In the genomic region with DNA sequence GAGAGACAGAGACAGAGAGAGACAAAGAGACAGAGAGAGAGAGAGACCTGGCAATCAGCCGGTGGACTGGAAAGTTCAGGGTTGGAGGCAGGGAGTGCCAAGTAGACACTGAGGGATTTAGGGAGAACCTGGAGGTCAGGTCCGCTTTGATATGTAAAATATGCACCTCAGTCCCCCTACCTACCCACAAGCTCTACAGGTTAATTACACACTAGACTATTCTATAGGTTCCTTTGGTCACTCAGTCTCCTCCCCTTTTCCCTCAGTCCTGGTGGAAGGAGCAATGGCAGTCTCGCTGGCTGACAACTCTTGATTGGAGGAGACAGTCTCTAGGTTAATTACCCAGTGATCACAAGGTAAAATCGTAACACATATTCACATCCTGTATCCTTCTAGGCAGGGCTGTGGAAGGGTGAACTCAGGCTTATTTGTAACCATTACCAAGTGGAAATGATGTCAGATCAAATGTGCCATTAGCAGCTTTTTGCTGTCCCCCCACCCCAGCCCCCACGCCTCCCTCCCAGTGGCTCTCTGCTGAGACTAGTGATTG, we compare ENCODE assay signal across 10 mouse cellular contexts. TPM values are rescaled to one million over a fixed set of nuclear protein-coding genes. Genes with fewer than 3 reads are reported as not detected.
A peak's percentile ranks its signal among the peaks of the same experiment; 100 is the strongest.
DNase-seq lines count a peak whose midpoint lies in the region; ATAC-seq lines count a peak whose summit lies in the region.
"Had no signal": no experiment of that assay in that cellular context is flagged by ENCODE, and none has a peak within 500 bp of the region (broad histone marks: within the 10 kb centered on the region; RNA-seq: fewer than 3 reads in every experiment).

No protein-coding gene starts in this region.

- H3K36me3 ChIP-seq in kidney, embryonic 16.5 days (ENCODE audit: insufficient read depth, low read length) = no peaks in the 10 kb centered on the region
- no peaks in the 10 kb centered on the region for H3K36me3 ChIP-seq in forebrain, embryonic 12.5 days (replicated peaks)
- H3K36me3 ChIP-seq in intestine, embryonic 15.5 days = no peaks in the 10 kb centered on the region
- H3K36me3 ChIP-seq in neural tube, embryonic 14.5 days (ENCODE audit: control insufficient read depth, insufficient read depth, low read length) = no peaks in the 10 kb centered on the region

- no peak for DNase-seq in kidney, postnatal 14 days
- no peak for DNase-seq in adrenal gland, postnatal 36 days
- no peak for DNase-seq in adrenal gland, adult (ENCODE audit: inconsistent age in 2 of 2, low spot score in 1 of 2)
- no peak for DNase-seq in kidney, adult 11 months
- DNase-seq: heart, postnatal 10 days; lung, postnatal 4 days had no signal

- peak overlapping the region; percentile 77 for H3K27ac ChIP-seq in kidney, embryonic 16.5 days (ENCODE audit: low read length)
- H3K27ac ChIP-seq in forebrain, embryonic 12.5 days = peak overlapping the region; percentile 80
- H3K27ac ChIP-seq in intestine, embryonic 15.5 days = no peak overlapping the region
- no peak overlapping the region; the same call in 1 of the 2 replicates for H3K27ac ChIP-seq in neural tube, embryonic 14.5 days (ENCODE audit: low read depth, low read length)

- H3K4me1 ChIP-seq in kidney, embryonic 16.5 days (ENCODE audit: insufficient read depth, low read length) = peaks cover 21% of the 10 kb centered on the region
- peaks cover 29% of the 10 kb centered on the region for H3K4me1 ChIP-seq in forebrain, embryonic 12.5 days
- H3K4me1 ChIP-seq in intestine, embryonic 15.5 days (replicated peaks) = peaks cover 10% of the 10 kb centered on the region; the same call in 1 of the 2 replicates
- 0 out of 2 replicates have a peak, but pooled peaks cover 2% of the 10 kb centered on the region for H3K4me1 ChIP-seq in neural tube, embryonic 14.5 days (ENCODE audit: control insufficient read depth, insufficient read depth, low read length)

- H3K4me2 ChIP-seq in kidney, embryonic 16.5 days (replicated peaks; ENCODE audit: low read depth, low read length) = no peak overlapping the region
- no peak overlapping the region for H3K4me2 ChIP-seq in forebrain, embryonic 12.5 days
- H3K4me2 ChIP-seq in intestine, embryonic 15.5 days (replicated peaks) = no peak overlapping the region
- H3K4me2 ChIP-seq in neural tube, embryonic 14.5 days (ENCODE audit: low read depth, low read length) = no peak overlapping the region

- 0 out of 2 replicates have a peak, but pooled peaks cover 4% of the 10 kb centered on the region for H3K9me3 ChIP-seq in kidney, embryonic 16.5 days (ENCODE audit: low read length)
- peaks cover 11% of the 10 kb centered on the region for H3K9me3 ChIP-seq in forebrain, embryonic 12.5 days
- no peaks in the 10 kb centered on the region for H3K9me3 ChIP-seq in intestine, embryonic 15.5 days
- no peaks in the 10 kb centered on the region for H3K9me3 ChIP-seq in neural tube, embryonic 14.5 days (ENCODE audit: control insufficient read depth, low read length)

- no peaks in the 10 kb centered on the region for H3K27me3 ChIP-seq in kidney, embryonic 16.5 days (ENCODE audit: insufficient read depth, low read length)
- H3K27me3 ChIP-seq in forebrain, embryonic 12.5 days = no peaks in the 10 kb centered on the region
- no peaks in the 10 kb centered on the region for H3K27me3 ChIP-seq in intestine, embryonic 15.5 days (replicated peaks)
- no peaks in the 10 kb centered on the region for H3K27me3 ChIP-seq in neural tube, embryonic 14.5 days (ENCODE audit: control insufficient read depth, insufficient read depth, low read length)

- H3K4me3 ChIP-seq in kidney, embryonic 16.5 days (ENCODE audit: low read length) = no peak overlapping the region
- H3K4me3 ChIP-seq in forebrain, embryonic 12.5 days (replicated peaks) = no peak overlapping the region
- H3K4me3 ChIP-seq in intestine, embryonic 15.5 days (replicated peaks) = no peak overlapping the region
- no peak overlapping the region for H3K4me3 ChIP-seq in neural tube, embryonic 14.5 days (ENCODE audit: low read depth, low read length)

- no peak overlapping the region for H3K9ac ChIP-seq in kidney, embryonic 16.5 days (replicated peaks; ENCODE audit: low read length)
- H3K9ac ChIP-seq in forebrain, embryonic 12.5 days = no peak overlapping the region
- H3K9ac ChIP-seq in intestine, embryonic 15.5 days = no peak overlapping the region
- H3K9ac ChIP-seq in neural tube, embryonic 14.5 days (replicated peaks; ENCODE audit: low read depth, low read length) = no peak overlapping the region

- 41% methylated on average over 5 of the region's 5 CpGs for WGBS in kidney, embryonic 16.5 days
- 25% methylated on average over 5 of the region's 5 CpGs for WGBS in forebrain, embryonic 12.5 days
- 49% methylated on average over 5 of the region's 5 CpGs for WGBS in intestine, embryonic 15.5 days
- WGBS in neural tube, embryonic 14.5 days = 35% methylated on average over 5 of the region's 5 CpGs

- peak; percentile 21; the same call in 1 of the 2 replicates for ATAC-seq in kidney, embryonic 16.5 days (ENCODE audit: low FRiP score, low TSS enrichment)
- peak; percentile 37 for ATAC-seq in forebrain, embryonic 12.5 days (ENCODE audit: low FRiP score)
- ATAC-seq in intestine, embryonic 15.5 days = peak; percentile 39; the same call in 1 of the 2 replicates
- peak; percentile 12; the same call in 1 of the 2 replicates for ATAC-seq in neural tube, embryonic 14.5 days (ENCODE audit: low read depth)

RNA-seq across cellular contexts. Expression of a gene that starts 11.1 kb away (rescaled TPM):
- 144 and 152 TPM in 2 replicates for polyA plus RNA-seq in kidney, embryonic 16.5 days (2015; fragmentation: Nextera tagmentation; extraction: Ambion mirVana)
- 427 and 524 TPM in 2 replicates for polyA plus RNA-seq in forebrain, embryonic 12.5 days (2016; fragmentation: Nextera tagmentation; extraction: Ambion mirVana)
- 147 and 148 TPM in 2 replicates for polyA plus RNA-seq in intestine, embryonic 15.5 days (2015; fragmentation: Nextera tagmentation; extraction: Ambion mirVana)
- polyA plus RNA-seq in neural tube, embryonic 14.5 days (2014; fragmentation: Nextera tagmentation; extraction: Ambion mirVana) = 163 and 379 TPM in 2 replicates
- total RNA-seq in adrenal gland, postnatal 36 days (2021) = 1 to 10 TPM; 1.8 to 2.0 TPM

Comparison
In these comparisons a context has a peak if more than half of its experiments do, and no peak if none do; other contexts are left out.
1. H3K27ac ChIP-seq: peak in kidney, embryonic 16.5 days (single experiment) and forebrain, embryonic 12.5 days (single experiment); none in intestine, embryonic 15.5 days (single experiment) and neural tube, embryonic 14.5 days (single experiment).
2. Peak in every context shown above with its lines, with median percentiles within 50 percentile points of each other: ATAC-seq.